Mouse (Mus musculus): Measurements from ENCODE around the gene Serinc1. TPM values are rescaled to one million over a fixed set of nuclear protein-coding genes. Genes with fewer than 3 reads are reported as not detected.

Serinc1 gene
- polyA plus RNA-seq (2014; fragmentation: Nextera tagmentation; extraction: Ambion mirVana), result 137 and 149 TPM in 2 replicates

DNA sequence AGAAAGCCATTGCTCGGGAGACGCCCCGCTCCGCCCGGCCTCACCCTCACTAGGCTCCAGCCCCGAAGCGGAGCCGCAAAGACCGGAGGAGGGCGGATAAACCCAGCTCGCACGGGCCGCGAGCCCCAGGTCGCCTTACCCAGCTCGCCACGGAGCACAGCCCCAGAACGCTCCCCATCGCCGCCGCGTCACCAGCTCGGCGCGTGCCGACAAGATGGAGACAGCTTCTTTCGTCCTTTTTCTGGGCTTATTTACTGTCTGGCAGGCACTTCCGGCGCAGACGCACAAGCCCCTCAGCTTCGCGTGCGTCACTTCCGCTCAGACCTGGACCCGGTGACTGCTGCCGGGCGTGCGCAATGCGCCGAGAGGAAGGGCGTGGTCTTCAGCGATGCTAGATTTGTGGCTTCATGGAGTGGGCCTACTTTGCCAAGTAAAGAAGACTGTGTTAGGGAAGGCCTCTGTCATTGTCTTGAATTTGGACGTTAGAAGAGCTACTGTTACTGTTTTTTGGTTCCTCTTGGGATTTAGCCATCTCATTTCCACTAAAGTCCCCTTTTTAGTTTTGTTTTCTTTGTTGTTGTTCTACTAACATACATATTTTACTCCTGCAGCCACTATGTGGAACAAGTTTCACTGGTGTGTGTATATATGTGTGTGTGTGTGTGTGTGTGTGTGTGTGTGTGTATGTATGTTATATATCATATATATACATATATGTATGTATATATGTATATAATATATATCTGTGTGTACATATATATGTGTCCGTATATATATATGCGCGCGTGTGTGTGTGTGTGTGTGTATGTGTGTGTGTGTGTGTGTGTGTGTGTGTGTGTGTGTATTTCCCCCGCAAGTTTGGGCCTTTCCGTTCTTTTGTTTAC is at the start of gene Serinc1:
Gene Serinc1, minus strand, starts transcription at position 313 of the 884 bp plus-strand sequence.
- Histone ChIP-seq H3K9me3 (ENCODE audit: control insufficient read depth, low read length) (no peaks in the 10 kb centered on the region), H3K9ac (ENCODE audit: low read length) (peak within 1 kb of the TSS; percentile 96), H3K36me3 (ENCODE audit: control insufficient read depth, insufficient read depth, low read length) (peaks cover 4% of the 10 kb centered on the region; the same call in 1 of the 2 replicates), H3K27ac (ENCODE audit: low read depth) (peak within 1 kb of the TSS; percentile 93), H3K4me1 (replicated peaks; ENCODE audit: control insufficient read depth, insufficient read depth, low read length) (peaks cover 17% of the 10 kb centered on the region), H3K27me3 (replicated peaks; ENCODE audit: control insufficient read depth, insufficient read depth, low read length) (no peaks in the 10 kb centered on the region), H3K4me2 (ENCODE audit: low read length) (peak within 1 kb of the TSS; percentile 85), H3K4me3 (ENCODE audit: low read depth, low read length) (peak within 1 kb of the TSS; percentile 93)
- ATAC-seq (replicated peaks; ENCODE audit: low FRiP score, low TSS enrichment, low read depth) (peak; percentile 100), DNase-seq (ENCODE audit: low spot score) (peak; percentile 94)
- 14% methylated on average over 49 of the region's 49 CpGs for WGBS

DNA sequence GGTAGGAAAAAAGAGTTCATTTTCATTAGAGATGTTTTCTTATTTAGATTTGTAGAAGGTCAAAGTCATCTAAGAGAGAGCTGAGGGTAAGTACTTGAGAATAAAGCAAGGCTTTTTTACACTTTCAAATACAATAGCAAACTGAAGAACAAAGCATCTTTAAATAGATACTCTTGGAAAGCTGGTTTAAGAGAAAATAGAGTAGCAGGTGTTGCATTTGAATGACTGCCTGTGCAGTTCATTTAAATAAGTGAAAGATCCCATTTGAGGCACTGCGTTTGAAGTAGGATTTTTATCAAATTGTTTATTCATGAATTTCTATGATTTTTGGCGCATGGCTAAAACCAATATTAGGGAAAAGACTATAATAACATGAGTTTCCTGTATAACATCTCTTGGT is 44.4 kb upstream of the Serinc1 start:
- H3K4me1 ChIP-seq (replicated peaks; ENCODE audit: control insufficient read depth, insufficient read depth, low read length), result no peaks in the 10 kb centered on the region
- H3K4me2 ChIP-seq (ENCODE audit: low read length), result no peak overlapping the region

DNA sequence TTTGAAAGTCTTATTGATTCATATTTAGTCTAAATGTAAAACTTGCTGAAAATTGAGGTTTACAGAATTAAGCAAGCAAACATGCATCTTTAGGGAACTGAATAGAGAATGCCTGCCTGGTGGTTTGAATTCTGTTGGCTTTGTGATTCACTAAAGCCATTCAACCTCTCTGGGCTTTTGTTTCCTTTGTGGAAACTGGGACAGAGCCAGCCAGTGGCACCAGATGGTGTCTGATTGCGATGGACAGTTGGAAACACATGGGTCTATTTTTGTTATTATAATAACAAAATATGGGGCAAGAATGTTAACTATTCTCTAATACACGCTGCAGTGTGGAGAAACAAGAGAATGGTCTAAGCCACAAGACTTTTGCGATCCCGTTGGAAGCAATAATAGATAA is 39.8 kb upstream of the Serinc1 start:
- no peak for DNase-seq (ENCODE audit: low spot score)
- Histone ChIP-seq H3K4me3 (ENCODE audit: low read depth, low read length) (no peak overlapping the region), H3K36me3 (ENCODE audit: control insufficient read depth, insufficient read depth, low read length) (no peaks in the 10 kb centered on the region), H3K4me1 (replicated peaks; ENCODE audit: control insufficient read depth, insufficient read depth, low read length) (no peaks in the 10 kb centered on the region), H3K27ac (ENCODE audit: low read depth) (no peak overlapping the region), H3K9ac (ENCODE audit: low read length) (no peak overlapping the region), H3K9me3 (ENCODE audit: control insufficient read depth, low read length) (no peaks in the 10 kb centered on the region), H3K4me2 (ENCODE audit: low read length) (no peak overlapping the region), H3K27me3 (replicated peaks; ENCODE audit: control insufficient read depth, insufficient read depth, low read length) (no peaks in the 10 kb centered on the region)
- ATAC-seq (replicated peaks; ENCODE audit: low FRiP score, low TSS enrichment, low read depth), result no peak
- 67% methylated on average over 4 of the region's 4 CpGs for WGBS

More for the DNA sequence above, 44.4 kb upstream of the Serinc1 start:
- DNase-seq (ENCODE audit: low spot score) (no peak), ATAC-seq (replicated peaks; ENCODE audit: low FRiP score, low TSS enrichment, low read depth) (no peak)
- Histone ChIP-seq H3K36me3 (ENCODE audit: control insufficient read depth, insufficient read depth, low read length) (no peaks in the 10 kb centered on the region), H3K9ac (ENCODE audit: low read length) (no peak overlapping the region), H3K4me3 (ENCODE audit: low read depth, low read length) (no peak overlapping the region), H3K27ac (ENCODE audit: low read depth) (no peak overlapping the region), H3K9me3 (ENCODE audit: control insufficient read depth, low read length) (no peaks in the 10 kb centered on the region), H3K27me3 (replicated peaks; ENCODE audit: control insufficient read depth, insufficient read depth, low read length) (no peaks in the 10 kb centered on the region)
- 77% methylated on average over 2 of the region's 2 CpGs for WGBS

DNA sequence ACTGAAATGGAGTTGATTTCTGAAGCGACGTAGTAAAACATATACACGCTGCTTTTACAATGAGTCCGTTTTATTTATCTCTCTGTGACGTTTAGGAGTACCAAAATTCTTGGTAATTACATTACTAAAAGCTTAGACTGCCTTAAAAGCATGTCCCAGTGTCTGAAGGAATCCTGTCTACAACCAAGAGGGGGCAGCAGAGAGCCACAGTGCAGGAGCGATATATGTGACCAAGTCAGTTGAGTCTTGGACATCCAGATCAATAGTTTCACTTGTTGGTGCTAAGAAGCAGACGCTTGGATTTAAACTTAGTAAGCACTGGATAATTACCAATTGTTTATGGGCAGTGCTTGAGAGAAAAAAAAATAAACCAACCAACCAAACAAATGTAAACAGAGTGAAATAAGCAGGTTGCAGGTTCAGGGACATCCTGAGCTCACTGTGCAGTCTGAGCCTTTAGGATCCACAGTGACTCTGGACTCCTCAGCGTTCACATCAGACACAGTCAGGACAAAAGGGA is 38.9 kb upstream of the Serinc1 start:
- H3K36me3 ChIP-seq (ENCODE audit: control insufficient read depth, insufficient read depth, low read length), result no peaks in the 10 kb centered on the region
- H3K4me1 ChIP-seq (replicated peaks; ENCODE audit: control insufficient read depth, insufficient read depth, low read length), result no peaks in the 10 kb centered on the region
- WGBS, result 39% methylated on average over 8 of the region's 8 CpGs
- no peak overlapping the region for H3K9ac ChIP-seq (ENCODE audit: low read length)
- no peak for DNase-seq (ENCODE audit: low spot score)
- H3K27ac ChIP-seq (ENCODE audit: low read depth), result no peak overlapping the region
- H3K9me3 ChIP-seq (ENCODE audit: control insufficient read depth, low read length), result no peaks in the 10 kb centered on the region
- no peak overlapping the region for H3K4me2 ChIP-seq (ENCODE audit: low read length)
- ATAC-seq (replicated peaks; ENCODE audit: low FRiP score, low TSS enrichment, low read depth), result no peak
- no peak overlapping the region for H3K4me3 ChIP-seq (ENCODE audit: low read depth, low read length)
- H3K27me3 ChIP-seq (replicated peaks; ENCODE audit: control insufficient read depth, insufficient read depth, low read length), result no peaks in the 10 kb centered on the region

DNA sequence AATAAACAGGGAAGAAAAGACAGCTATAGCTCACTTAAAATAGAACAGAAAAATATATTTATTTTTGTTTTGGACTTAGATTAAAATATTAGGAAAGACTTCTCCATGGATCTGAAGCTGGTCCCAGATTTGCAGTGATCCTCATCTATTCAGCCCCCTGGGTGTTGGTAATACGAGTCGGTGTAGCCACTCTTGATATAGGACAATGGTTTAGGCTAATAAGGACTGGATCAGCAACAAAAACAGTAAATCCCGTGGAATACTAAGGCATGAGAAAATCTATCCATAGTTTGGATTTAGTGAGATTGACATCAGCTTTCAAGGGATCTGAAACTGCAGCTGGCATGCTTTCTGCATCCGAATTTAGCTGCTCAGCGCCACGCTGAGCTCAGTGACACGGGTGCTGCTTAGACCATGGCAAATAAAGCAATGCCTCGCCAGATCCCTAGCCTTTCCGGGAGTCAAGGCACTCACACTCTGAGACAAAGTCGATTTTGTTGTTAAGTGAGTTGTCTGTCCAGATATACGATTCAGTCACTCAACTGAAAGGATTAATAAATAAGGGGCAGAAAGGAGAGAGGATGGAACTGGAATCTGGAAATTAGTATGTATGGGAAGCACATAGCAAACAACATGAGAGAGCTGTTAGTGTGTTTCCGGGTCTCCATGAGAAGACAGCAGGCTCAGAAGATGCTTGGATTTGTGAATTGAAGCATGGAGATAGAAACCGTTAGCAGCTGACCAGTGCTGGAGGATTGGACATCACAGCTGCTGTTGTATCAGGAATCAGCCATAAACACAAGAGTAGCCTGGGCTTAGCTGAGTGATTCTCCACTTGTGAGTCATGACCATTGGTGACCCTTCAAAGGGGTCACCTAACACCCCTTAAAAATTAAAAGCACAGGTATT is 36.9 kb upstream of the Serinc1 start:
- H3K9me3 ChIP-seq (ENCODE audit: control insufficient read depth, low read length), result no peaks in the 10 kb centered on the region
- ATAC-seq (replicated peaks; ENCODE audit: low FRiP score, low TSS enrichment, low read depth), result no peak

DNA sequence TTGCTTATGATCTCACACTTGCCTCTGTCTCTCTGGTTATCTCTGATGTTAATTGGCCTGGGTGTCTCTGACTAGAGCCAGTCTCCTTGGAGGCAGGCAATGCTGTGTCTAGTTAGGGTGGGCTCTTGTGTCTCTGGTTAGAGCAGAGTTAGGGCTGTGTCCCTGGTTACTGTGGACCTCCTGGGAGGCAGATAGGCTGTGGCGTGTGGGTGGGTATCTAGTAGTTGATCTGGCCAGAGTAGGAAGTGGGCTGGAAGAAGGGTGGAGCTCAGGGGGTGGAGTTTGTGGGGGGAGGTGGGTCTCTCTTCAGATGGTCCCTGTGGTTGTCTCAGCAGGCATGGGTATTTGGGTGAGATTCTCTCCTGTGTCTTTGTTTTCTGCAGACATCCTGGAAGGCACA is 33.9 kb upstream of the Serinc1 start:
- H3K27ac ChIP-seq (ENCODE audit: low read depth), result no peak overlapping the region
- H3K4me1 ChIP-seq (replicated peaks; ENCODE audit: control insufficient read depth, insufficient read depth, low read length), result no peaks in the 10 kb centered on the region
- no peak overlapping the region for H3K4me3 ChIP-seq (ENCODE audit: low read depth, low read length)
- no peak for ATAC-seq (replicated peaks; ENCODE audit: low FRiP score, low TSS enrichment, low read depth)
- DNase-seq (ENCODE audit: low spot score), result no peak
- no peaks in the 10 kb centered on the region for H3K27me3 ChIP-seq (replicated peaks; ENCODE audit: control insufficient read depth, insufficient read depth, low read length)
- no peaks in the 10 kb centered on the region for H3K9me3 ChIP-seq (ENCODE audit: control insufficient read depth, low read length)
- H3K9ac ChIP-seq (ENCODE audit: low read length), result no peak overlapping the region
- no peak overlapping the region for H3K4me2 ChIP-seq (ENCODE audit: low read length)
- 44% methylated on average over 1 of the region's 1 CpGs for WGBS
- H3K36me3 ChIP-seq (ENCODE audit: control insufficient read depth, insufficient read depth, low read length), result no peaks in the 10 kb centered on the region

More for the DNA sequence above, 36.9 kb upstream of the Serinc1 start:
- Histone ChIP-seq H3K27me3 (replicated peaks; ENCODE audit: control insufficient read depth, insufficient read depth, low read length) (no peaks in the 10 kb centered on the region), H3K4me2 (ENCODE audit: low read length) (no peak overlapping the region), H3K9ac (ENCODE audit: low read length) (no peak overlapping the region), H3K27ac (ENCODE audit: low read depth) (no peak overlapping the region), H3K4me3 (ENCODE audit: low read depth, low read length) (no peak overlapping the region), H3K36me3 (ENCODE audit: control insufficient read depth, insufficient read depth, low read length) (no peaks in the 10 kb centered on the region), H3K4me1 (replicated peaks; ENCODE audit: control insufficient read depth, insufficient read depth, low read length) (no peaks in the 10 kb centered on the region)
- no peak for DNase-seq (ENCODE audit: low spot score)
- 79% methylated on average over 13 of the region's 13 CpGs for WGBS

DNA sequence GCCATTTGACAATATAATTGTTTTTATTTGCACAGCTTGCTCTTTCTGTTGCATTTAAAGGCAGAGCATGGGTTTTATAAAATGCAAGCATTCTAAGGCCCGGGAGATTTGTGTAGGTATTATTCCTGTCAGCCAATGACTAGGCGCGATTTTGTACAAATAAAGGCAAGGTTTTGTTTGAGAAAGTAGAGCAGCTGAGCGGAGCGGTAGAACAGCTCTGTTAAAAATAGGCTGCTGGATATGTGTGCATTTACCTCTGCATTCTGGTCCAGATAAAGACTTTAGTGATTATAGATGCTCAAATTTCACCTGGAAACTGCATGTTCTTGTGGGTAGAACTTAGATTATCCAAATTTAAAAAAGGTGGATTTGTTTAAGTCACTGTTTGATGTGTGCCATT is 25.3 kb upstream of the Serinc1 start:
- H3K4me3 ChIP-seq (ENCODE audit: low read depth, low read length), result no peak overlapping the region
- H3K4me2 ChIP-seq (ENCODE audit: low read length), result no peak overlapping the region
- no peaks in the 10 kb centered on the region for H3K9me3 ChIP-seq (ENCODE audit: control insufficient read depth, low read length)
- no peaks in the 10 kb centered on the region for H3K4me1 ChIP-seq (replicated peaks; ENCODE audit: control insufficient read depth, insufficient read depth, low read length)
- H3K27ac ChIP-seq (ENCODE audit: low read depth), result no peak overlapping the region
- no peak for ATAC-seq (replicated peaks; ENCODE audit: low FRiP score, low TSS enrichment, low read depth)
- DNase-seq (ENCODE audit: low spot score), result no peak
- no peaks in the 10 kb centered on the region for H3K27me3 ChIP-seq (replicated peaks; ENCODE audit: control insufficient read depth, insufficient read depth, low read length)
- H3K9ac ChIP-seq (ENCODE audit: low read length), result no peak overlapping the region
- WGBS, result 56% methylated on average over 5 of the region's 5 CpGs
- no peaks in the 10 kb centered on the region for H3K36me3 ChIP-seq (ENCODE audit: control insufficient read depth, insufficient read depth, low read length)

DNA sequence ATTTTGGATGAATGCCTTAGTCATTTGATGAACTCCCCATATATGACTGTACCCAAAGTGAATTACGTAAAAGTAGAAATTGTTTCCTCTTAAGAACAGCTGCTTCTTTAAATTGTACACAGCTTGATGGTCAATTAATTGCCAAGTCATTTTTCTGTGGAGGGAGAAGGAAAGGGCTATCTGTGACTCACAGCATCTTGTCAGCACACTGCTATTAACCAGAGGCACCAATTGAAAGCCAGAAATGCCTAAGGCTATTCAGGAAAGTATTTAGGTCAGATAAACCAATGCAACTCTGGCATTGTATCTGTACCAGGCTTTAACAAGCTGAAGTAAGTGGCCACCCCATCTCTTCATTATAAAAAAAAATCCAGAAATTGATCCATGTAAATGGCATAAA is 21.4 kb upstream of the Serinc1 start:
- Histone ChIP-seq H3K9me3 (ENCODE audit: control insufficient read depth, low read length) (no peaks in the 10 kb centered on the region), H3K27me3 (replicated peaks; ENCODE audit: control insufficient read depth, insufficient read depth, low read length) (no peaks in the 10 kb centered on the region), H3K4me2 (ENCODE audit: low read length) (no peak overlapping the region), H3K9ac (ENCODE audit: low read length) (no peak overlapping the region), H3K36me3 (ENCODE audit: control insufficient read depth, insufficient read depth, low read length) (no peaks in the 10 kb centered on the region), H3K4me1 (replicated peaks; ENCODE audit: control insufficient read depth, insufficient read depth, low read length) (no peaks in the 10 kb centered on the region), H3K27ac (ENCODE audit: low read depth) (no peak overlapping the region), H3K4me3 (ENCODE audit: low read depth, low read length) (no peak overlapping the region)
- 75% methylated on average over 1 of the region's 1 CpGs for WGBS
- ATAC-seq (replicated peaks; ENCODE audit: low FRiP score, low TSS enrichment, low read depth) (no peak), DNase-seq (ENCODE audit: low spot score) (no peak)

All from intestine, embryonic 14.5 days (tissue).